Mouse (Mus musculus) cerebellum, adult 18-20 months (tissue): ENCODE results near the gene Slc36a1.

Source experiments
- DNase-seq, 2 experiments: peaks; one replicate each; pipeline ENCODE4 v3.0.0; 2021

Gene Slc36a1

DNA sequence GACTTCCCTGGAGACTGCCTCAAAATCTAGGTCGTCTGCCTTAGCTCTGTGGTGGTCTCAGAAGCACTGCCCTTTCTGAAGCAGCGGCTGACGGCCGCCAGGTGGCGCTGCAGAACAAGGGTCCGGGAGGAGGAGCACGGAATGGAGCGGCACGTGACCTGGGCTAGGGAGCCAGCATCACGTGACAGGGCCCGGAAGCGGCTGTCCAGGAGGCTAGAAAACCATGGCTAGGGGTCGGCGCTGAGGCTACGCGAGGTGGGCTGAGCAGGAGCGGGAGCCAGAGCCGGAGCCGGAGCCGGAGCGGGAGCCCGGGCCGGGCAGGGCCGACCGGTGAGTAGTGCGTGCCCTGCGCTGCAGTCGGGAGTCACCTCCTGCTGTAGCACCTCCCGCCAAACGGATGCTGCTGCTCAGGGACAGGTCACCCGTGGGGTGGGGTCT lies at the start of gene Slc36a1:
Gene Slc36a1 (plus strand): TSS at position 192 of the 438 bp plus-strand sequence.
- peak; percentile 97 to 98 for DNase-seq

DNA sequence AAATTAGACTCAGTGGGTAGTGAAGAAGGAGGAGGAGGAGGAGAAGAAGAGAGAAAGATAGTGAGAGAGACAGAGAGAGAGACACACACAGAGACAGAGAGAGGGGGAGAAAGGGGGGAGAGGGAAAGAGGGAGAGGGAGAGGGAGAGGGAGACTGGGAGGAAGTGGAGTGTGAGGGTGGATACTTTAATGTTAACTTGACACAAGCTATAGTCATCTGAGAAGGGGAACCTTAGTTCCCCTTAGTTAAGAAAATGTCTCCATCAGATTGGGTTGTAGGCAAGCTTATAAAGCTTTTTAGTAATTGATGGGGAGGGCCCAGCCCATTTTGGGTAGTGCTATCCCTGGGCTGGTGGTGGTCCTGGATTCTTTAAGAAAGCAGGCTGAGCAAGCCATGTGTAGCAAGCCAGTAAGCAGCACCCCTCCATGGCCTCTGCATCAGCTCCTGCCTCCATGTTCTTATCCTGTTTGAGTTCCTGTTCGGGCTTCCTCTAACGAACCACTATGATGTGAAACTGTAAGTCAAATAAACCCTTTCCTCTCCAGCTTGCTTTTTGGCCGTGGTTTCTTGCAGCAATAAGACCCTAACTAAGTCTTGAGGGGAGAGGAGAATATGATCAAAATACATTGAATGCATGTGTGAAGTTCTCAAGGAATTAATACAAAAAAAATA lies 49.6 kb upstream of the Slc36a1 start:
- DNase-seq = no peak

DNA sequence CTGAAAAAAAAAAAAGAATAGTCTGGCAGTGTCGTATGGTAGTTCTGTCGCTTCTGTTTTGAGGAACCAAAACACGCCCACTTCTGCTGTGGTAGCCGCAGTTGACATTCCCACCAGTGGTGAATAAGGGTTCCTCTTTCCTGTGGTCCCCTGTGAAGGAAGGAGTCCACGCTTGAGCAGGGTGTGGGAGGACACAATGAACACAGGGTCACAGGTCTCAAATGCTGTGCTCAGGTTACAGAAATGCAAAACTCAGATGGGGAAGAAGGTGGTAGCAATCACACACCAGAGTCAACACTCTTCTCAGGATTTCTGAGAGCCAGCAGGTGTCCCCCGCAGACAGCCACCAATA lies 49.1 kb upstream of the Slc36a1 start:
- DNase-seq = no peak

DNA sequence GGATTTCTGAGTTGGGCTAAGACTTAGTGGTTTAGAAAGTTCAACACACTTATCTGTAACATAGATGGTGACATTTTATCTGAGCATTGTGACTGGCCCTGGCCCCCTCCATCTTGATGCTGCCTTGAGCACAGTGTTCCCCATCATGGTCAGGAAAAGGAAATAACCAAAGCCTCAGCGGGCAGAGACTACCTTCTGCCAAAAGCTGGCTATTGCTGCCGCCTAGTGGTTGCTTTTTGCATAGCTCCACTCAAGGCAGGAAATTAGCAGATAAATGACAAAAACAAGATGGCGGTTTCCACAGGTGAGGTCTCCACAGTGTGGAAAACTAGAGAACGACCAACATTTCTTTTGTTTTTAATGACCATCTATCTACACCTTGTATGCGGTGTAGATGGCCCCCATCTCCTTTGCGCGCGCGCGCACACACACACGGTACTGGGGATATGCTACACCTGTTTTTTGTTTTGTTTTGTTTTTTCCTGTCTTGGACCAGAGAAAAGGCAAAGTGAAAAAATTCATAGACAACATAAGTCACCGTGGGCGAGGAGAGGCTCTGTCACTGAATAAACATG lies 45.3 kb upstream of the Slc36a1 start:
- DNase-seq = peak; percentile 74 to 79

DNA sequence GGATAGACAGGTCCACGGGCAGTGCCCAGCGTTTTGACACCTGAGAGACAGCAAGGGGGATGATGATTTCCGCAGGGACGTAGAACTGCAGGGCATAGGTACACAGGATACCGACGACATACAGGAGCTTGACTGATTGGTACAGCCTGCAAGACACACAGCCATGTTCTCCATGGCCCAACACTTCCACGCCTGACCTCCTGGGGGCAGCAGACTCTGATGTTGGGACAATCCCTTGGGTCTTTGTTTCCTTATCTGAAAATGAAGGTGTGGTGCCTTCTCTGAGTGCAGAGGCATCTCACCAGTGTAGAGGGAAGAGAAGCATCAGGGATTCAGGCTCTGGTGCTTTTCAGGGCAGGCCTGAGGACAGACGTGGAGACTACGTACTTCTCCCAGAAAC lies 41.5 kb upstream of the Slc36a1 start:
- peak; percentile 51 to 59 for DNase-seq

DNA sequence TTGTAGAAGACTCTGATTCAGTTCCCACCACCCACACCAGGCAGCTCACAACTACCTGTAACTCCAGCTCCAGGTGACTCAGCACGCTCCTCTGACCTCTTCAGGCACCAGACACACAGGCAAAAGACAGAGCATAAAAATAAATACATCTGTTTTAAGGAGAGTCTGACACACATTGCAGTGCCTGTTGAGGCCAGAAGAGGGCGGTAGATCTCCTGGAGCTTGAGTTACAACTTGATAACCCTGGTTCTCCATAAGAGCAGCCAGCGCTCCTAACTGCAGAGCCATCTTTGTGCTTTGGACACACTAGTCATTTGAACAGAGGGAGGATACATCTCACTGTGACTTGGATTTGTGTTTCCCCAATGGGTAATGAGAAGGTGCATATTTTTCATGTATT lies 39.4 kb upstream of the Slc36a1 start:
- peak; percentile 48 to 53 for DNase-seq

DNA sequence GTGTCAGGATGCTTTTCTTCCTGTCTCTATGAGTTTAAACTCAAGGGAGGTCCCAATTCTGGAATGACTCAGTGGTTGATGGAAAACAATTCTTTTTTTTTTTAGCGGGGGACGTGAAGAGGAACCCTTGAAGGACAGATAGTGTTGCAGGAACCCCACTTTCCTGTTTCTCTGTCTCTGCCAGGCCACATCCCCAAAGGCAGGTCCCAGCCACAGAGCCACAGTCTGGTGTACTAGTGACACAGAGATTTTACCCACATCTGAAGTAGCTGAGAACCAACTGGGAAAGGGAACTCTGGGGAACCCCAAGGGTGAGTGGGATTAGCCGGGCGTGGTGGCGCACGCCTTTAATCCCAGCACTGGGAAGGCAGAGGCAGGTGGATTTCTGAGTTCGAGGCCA lies 38.4 kb upstream of the Slc36a1 start:
- DNase-seq = no peak

DNA sequence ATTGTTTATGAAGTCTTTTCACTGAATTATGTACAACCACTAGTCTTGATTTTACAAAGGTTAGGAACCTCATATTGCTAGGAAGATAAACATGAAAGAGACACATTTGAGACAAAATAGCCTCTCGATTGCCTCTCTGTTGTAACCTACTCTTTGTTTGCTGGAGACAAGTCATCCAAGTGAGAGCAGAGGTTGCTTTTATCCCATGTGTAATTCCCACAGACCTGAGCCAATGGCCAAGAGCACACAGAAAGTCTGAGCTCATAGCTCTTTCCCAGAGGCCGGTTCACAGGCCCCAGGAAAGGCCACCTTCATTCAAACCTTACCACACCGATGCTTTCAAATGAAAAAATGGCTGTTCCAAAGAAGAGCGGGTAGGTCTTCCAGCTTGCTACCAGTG lies 35.6 kb upstream of the Slc36a1 start:
- no peak for DNase-seq

DNA sequence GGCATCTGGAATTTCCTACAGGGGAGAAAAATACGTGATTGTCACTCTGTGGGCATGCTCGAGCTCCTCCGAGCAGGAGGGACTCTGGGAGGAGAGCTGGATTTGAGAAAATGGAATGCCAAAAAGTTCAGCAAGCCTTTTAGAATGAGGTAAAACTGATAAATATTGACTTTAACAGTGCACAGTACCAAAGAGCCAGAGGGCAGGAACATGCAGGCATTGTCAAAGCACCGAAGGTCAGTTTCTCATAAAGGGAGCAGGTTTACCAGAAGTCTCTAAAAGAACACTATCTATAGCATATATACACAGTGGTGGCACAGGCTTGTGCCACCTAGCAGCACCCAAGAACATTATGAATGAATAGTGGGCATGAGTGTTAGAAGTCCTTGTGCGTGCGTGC lies 35.2 kb upstream of the Slc36a1 start:
- no peak for DNase-seq

DNA sequence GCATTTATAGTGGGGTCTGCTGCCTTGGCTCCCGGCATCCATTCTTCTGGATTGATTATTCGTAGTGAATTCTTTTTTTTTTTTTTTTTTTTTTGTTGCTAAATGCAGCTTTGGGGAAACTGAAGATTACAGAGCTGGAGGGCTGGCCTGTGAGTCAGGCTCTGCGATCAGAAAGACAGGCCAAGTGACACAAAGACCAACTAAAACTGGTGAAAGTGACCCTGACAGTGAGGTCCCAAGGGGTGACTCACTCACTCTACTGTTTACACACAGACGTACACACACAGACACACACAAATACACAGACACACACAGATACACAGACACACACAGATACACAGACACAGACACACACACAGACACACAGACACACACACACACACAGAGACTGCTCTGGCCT lies 33.6 kb upstream of the Slc36a1 start:
- no peak for DNase-seq

DNA sequence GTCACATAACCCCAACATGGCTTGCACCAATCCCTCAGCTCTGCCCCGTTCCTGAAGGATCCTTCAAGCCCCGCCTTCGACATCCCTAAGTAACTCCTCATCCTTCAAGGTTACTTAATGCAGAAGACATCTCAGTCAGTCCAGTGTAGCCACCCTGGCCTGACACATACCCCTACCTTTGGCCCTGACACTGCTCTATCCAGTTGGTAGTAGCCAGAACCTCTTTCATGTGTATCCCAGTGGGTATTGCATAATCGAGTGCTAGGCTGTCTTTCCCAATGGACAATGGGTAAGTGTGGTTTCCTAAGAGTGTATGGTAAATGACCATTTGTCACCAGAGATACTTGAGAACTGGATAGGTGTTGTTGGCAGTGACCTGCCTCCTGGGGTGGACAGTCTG lies 25.3 kb upstream of the Slc36a1 start:
- no peak for DNase-seq

DNA sequence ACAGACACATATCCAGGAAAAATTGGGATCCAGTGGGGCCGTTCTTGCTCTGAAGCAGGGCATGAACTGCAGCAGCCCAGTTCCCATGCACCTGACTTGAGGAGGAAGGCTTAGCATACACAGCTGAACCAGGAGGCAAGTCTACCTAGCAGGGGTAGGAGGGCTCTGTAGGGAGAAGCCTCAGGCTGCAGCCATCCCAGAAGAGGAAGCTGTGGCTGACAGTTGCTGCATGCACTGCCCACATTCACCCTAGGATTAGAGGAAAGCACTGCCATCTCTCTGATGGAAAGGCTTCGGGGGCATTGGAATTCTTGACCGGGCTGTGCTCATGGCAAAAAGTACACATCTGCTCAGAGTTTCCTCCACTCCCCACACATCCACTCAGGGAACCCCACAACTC lies 24.3 kb upstream of the Slc36a1 start:
- no peak for DNase-seq

DNA sequence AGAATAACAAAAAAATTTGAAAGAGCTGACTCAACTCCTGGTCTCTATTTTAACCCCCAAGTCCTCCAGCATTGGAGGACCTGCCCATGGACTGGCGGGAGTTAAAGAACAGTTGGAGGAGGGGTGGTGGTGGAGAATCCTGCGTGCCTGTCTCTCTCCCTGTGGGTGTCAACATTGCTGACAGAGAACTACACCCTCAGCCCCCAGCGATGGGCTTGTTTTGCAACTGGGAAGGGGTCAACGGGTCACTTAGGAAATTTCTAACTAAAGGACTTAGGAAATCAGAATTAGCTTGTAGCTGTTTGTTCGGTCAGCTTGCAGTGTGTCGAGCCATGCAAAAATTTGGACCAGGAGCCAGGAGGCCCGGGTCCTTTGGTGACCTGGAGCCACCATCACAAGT lies 21.0 kb upstream of the Slc36a1 start:
- DNase-seq = no peak

DNA sequence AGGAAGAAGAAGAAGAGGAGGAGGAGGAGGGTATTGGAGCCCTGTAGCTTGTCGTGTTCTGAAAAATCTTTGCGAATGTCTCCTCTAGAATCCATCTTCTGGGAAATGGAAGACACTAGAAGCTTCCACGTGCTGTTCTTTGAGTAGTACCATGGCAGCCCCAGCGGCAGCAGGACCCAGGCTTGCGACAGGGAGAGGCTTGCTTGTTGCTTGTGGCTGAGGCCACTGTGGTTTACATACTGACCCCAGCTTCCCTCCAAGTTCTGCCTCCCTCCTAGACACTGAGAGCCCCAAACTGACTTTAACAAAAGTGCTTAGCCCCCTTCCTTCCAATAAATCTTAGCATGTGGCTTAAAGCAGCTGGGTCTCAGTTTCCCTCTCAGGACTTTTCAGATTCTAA lies 19.9 kb upstream of the Slc36a1 start:
- DNase-seq = no peak

DNA sequence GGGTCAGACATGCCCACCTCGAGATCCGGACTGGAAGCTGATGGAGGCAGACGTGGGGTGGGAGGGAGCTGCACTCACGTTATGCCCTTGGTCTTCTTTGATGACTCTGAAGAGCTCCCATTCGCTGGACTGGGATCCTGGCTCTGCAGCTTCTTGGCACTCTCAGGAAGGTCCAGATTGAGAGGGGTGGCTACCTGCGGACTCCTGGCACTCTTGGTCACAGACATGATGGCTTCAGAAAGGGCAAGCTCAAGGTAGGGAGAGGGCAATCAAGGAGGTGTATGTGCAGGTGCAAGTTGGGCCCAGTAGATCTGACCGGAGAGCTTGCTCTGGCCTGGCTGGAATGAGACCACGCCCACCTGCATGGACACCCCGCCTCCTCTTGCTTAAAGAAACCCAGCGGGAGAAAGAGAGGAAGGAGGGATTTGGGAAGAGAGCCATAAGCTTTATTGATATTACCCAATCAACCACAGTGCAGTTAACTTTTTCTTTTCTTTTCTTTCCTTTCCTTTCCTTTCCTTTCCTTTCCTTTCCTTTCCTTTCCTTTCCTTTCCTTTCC lies 19.3 kb upstream of the Slc36a1 start, which contains the start of gene Slc36a2:
Gene Slc36a2 (minus strand): TSS at position 345 of the 559 bp plus-strand sequence.
- DNase-seq = peak; percentile 74 to 85

DNA sequence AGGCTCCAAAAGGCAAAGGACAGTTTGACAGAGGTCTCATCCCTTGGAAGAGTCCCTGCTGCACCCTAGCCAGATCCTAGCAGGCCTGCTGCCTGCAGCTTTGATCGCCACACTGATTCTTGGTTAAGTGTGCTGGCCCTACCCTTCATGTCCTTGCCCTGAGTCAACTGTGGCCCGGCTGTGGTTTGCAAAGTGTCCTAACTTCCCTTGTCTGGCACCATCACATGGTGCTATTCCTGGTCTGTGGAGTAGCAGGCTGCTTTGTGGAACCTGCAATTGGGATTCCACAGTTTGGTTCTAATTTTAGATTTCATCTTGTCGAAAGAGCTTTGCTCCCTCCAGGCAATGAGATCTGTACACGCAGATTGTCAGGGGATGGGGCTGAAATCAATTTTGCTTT lies 16.9 kb upstream of the Slc36a1 start:
- DNase-seq = no peak

DNA sequence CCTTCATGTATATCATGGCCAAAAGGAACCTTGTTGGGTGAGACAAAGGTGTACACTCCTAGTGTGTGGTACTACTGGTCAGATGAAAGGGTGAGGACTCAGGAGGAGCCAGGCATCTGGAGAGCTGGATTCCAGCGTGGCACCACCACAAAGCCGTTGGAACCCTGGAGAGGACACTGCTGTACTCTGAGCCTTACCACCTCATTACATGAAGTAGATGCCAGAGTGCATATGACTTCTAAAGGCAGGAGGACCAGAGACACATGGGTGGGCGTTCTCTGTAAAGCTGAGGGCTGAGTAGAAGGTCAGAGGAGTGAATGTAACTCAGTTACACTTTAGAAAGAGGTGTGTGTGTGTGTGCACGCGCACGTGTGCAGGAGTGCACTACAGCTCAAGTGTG lies 16.4 kb upstream of the Slc36a1 start:
- DNase-seq = no peak

DNA sequence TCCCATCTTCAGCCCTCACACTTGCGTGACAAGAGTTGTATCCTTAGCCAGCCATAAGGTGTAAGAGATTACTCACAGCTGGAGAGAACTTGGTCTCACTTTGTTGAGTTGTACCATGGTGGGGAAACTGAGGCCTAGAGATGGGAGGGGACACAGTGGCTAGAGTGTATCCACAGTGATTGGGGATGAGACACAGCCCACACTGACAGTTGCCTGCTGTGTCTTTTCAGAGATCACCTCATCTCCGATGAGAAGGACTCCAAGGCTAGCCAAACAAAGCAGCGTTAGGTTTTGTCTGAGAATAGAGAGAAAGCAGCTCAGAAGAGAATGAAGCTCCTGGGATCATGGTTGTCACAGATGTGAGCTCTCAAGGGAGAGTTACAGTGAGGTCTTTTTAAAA lies 13.9 kb upstream of the Slc36a1 start:
- no peak for DNase-seq

DNA sequence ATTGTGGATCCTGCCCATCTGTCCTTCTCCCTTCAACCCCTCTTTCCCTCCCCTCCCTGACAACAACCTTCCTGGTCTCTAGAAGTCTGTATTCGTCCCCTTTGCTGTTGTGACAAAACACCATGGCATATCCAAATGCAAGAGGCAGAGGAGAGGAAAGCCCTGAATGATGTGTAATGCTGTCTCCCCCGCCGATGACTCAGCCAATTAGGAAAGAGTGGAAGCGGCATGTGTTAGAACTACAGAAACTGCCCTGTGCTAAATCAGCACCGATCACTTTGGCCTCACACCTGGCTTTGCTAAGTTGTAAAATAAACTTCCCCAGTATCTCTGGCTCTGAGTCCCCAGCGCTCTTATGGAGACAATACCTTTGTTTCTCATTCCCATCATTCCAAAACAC lies 7.1 kb upstream of the Slc36a1 start:
- no peak for DNase-seq

DNA sequence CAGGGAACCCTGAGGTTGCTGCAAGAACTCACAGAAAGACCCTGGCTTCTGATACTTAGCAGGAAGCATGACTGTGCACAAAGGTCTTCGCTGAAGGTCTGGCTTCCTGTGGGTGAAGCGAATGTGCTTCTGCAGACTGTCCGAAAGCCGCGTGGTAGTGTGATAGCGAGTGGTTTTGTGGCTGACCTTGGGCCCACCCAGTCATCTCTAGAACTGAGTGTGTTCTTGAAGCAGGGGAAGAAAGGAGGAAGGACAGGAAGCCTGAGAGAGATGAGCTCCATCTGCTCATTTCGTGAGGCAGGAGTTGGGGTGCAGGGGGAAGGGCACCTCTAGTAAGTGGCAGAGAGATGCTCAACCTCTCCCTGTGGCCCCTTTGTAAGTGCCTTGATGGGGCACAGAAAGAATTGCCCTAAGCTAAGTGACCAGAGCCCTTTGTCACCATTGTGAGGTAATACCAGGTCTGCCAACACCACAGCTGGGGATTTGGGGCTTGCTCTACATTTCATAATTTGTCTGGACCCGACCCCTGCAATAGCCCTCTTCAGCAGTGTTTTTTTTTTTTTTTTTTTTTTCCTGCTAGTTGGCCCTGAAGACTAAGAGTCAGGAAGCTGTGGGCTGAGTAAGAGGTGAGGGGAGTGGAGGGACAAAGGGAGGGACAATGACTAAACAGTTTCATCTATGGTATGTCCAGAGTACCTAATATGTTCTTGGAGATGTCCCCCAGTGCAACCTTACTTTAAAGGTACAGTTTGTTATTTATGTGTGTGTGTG lies 6.2 kb upstream of the Slc36a1 start:
- DNase-seq = no peak

DNA sequence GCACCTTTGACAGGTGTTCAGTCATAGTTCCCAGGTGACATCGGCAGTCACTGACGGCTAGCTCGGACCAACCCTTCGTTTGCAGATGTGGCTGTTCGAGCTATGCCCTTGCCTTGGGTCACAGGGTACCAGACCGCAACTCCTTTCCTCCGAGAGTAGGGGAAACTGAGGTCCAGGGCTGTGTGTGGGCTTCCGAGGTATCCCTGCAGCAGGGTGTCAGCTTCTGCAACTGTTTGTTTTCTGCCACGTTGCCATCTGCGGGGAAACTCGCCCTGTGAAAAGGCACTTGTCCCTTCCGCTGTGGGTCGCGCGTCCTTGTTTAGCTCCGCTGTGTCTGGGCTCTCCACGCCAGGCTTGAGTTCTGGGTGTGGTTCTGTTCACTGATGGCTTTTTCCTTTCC lies 452 bp downstream of the Slc36a1 start:
- peak; percentile 55 to 61 for DNase-seq

DNA sequence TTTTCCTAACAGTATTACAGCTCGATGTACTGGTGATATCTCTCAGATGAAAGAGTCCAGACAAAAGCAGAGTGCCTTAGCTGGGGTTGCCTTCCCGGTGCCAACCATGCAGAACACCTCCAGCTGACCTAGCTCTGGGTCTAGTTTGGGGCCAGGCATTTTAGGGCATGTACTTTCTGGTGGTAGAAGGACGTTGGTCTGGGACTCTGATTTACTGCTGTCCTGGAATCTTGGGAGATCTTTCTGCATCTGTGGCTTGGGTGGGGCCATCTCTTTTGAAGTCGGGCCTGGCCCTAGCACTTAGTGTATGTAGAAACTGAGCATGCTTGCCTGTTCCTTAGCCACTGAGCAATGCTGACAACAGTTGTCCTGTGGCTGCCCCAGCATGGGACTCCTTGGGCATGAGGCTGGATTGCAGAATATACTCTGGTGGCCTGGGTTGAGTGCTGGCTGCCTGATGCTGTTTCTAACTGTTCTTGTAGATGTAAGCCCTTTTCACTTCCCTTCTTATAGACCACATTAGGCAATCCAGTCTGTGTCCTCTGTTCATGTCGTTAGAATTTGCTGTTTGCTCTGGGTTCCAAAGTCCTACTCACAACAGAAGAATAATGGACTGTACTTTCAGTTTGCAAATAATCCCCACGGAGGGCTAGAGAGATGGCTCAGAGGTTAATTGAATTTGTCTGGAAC lies 4.0 kb downstream of the Slc36a1 start:
- no peak for DNase-seq

DNA sequence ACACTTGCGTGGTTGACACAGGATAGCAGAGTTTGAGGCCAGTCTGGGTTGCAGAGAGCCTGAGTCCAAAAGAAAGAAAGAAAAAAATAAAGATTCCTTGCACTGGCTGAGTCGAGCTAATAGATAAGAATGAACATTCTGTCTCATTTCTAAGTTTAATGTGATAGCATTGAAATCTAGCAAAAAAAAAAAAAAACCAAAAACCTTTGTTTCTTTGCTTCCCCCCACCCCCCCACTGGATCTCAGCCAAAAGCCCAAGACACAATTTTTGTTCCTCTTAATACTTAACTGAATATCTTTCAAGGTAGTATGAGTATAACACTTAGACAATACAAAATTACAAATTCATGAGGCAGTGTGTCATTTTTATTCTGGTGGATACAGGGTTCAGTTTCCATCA lies 4.9 kb downstream of the Slc36a1 start:
- no peak for DNase-seq
